Mouse (Mus musculus) NIH3T3 (cell line): Measurements from ENCODE around the gene Ssh2.

Source experiments
- DNase-seq: peaks from one replicate; pipeline ENCODE4 v3.0.0-alpha.2; 2012; ENCODE audit warnings: low read depth

The Ssh2 gene

GRCm38 (mm10) chr11:77215951-77216760 lies at the start of gene Ssh2:
Ssh2 (plus strand) TSS chr11:77216287.
- DNase-seq = peak; percentile 89

GRCm38 (mm10) chr11:77173731-77174130 lies 42.4 kb upstream of the Ssh2 start:
- no peak for DNase-seq

GRCm38 (mm10) chr11:77174531-77174930 lies 41.6 kb upstream of the Ssh2 start:
- DNase-seq = no peak

- DNase-seq = no peak
These were observed 36.3 kb upstream of the Ssh2 start for GRCm38 (mm10) chr11:77179771-77180170.

- DNase-seq = no peak
These were observed 35.2 kb upstream of the Ssh2 start for GRCm38 (mm10) chr11:77180886-77181285.

GRCm38 (mm10) chr11:77181528-77181927 lies 34.6 kb upstream of the Ssh2 start:
- no peak for DNase-seq

GRCm38 (mm10) chr11:77182041-77182440 lies 34.0 kb upstream of the Ssh2 start:
- no peak for DNase-seq

- DNase-seq = no peak
These were observed 33.5 kb upstream of the Ssh2 start for GRCm38 (mm10) chr11:77182616-77183015.

- DNase-seq = peak; percentile 41
These were observed 31.2 kb upstream of the Ssh2 start for GRCm38 (mm10) chr11:77184926-77185325.

GRCm38 (mm10) chr11:77188868-77189267 lies 27.2 kb upstream of the Ssh2 start, which contains the start of gene Efcab5:
Efcab5 (minus strand) TSS chr11:77188968.
- DNase-seq = no peak

- DNase-seq = no peak
These were observed 22.7 kb upstream of the Ssh2 start for GRCm38 (mm10) chr11:77193410-77193809.

GRCm38 (mm10) chr11:77193941-77194553 lies 22.0 kb upstream of the Ssh2 start:
- DNase-seq = no peak

GRCm38 (mm10) chr11:77194762-77195161 lies 21.3 kb upstream of the Ssh2 start:
- no peak for DNase-seq

- DNase-seq = no peak
These were observed 20.6 kb upstream of the Ssh2 start for GRCm38 (mm10) chr11:77195360-77196109.

GRCm38 (mm10) chr11:77196181-77197143 lies 19.6 kb upstream of the Ssh2 start:
- DNase-seq = no peak

- DNase-seq = no peak
These were observed 16.5 kb upstream of the Ssh2 start for GRCm38 (mm10) chr11:77199636-77200035.

GRCm38 (mm10) chr11:77200703-77201102 lies 15.4 kb upstream of the Ssh2 start:
- DNase-seq = no peak

GRCm38 (mm10) chr11:77214142-77214692 lies 1.9 kb upstream of the Ssh2 start:
- DNase-seq = no peak

GRCm38 (mm10) chr11:77214755-77215154 lies 1.3 kb upstream of the Ssh2 start:
- DNase-seq = peak; percentile 79

GRCm38 (mm10) chr11:77215483-77215882 lies 604 bp upstream of the Ssh2 start:
- peak; percentile 28 for DNase-seq

- DNase-seq = no peak
These were observed 659 bp downstream of the Ssh2 start for GRCm38 (mm10) chr11:77216761-77217130.
